Mouse (Mus musculus): ENCODE measurements around the gene Mchr1. TPM values are rescaled to one million over a fixed set of nuclear protein-coding genes. Genes with fewer than 3 reads are reported as not detected.
A peak's percentile ranks its signal among the peaks of the same experiment; 100 is the strongest.

The Mchr1 gene
- total RNA-seq, 2 experiments from 2014 or later = 24.3 to 28.6 TPM

GRCm38 (mm10) chr15:81267416-81267815, 32.1 kb downstream of the Mchr1 start:
- DNase-seq (ENCODE audit: low spot score in 2 of 2) = no peak

GRCm38 (mm10) chr15:81272305-81273053, 37.2 kb downstream of the Mchr1 start:
- DNase-seq (ENCODE audit: low spot score in 2 of 2) = peak in 1 of 2 experiments; percentile 38

GRCm38 (mm10) chr15:81273361-81273760, 38.1 kb downstream of the Mchr1 start:
- no peak for DNase-seq (ENCODE audit: low spot score in 2 of 2)

GRCm38 (mm10) chr15:81277928-81278327, 42.6 kb downstream of the Mchr1 start:
- DNase-seq (ENCODE audit: low spot score in 2 of 2) = no peak

- DNase-seq (ENCODE audit: low spot score in 2 of 2) = no peak
These were observed 43.4 kb downstream of the Mchr1 start for GRCm38 (mm10) chr15:81278699-81279098.

GRCm38 (mm10) chr15:81284121-81284734, 48.9 kb downstream of the Mchr1 start:
- no peak for DNase-seq (ENCODE audit: low spot score in 2 of 2)

Other genes starting within 250 kb of the Mchr1 start
- gene Mrtfa, start 44.7 kb upstream of the Mchr1 start, total RNA-seq (2021) = 100 to 1,000 TPM; 102 to 104 TPM
- gene Slc25a17, start 125.3 kb downstream of the Mchr1 start, total RNA-seq (2021) = 10 to 100 TPM; 37.9 to 43.3 TPM
- gene St13, start 164.6 kb downstream of the Mchr1 start, total RNA-seq (2021) = 100 to 1,000 TPM; 179 to 183 TPM
- gene Xpnpep3, start 164.6 kb downstream of the Mchr1 start, total RNA-seq (2021) = 10 to 100 TPM; 14.3 to 16.6 TPM
- gene Dnajb7, start 172.8 kb downstream of the Mchr1 start, total RNA-seq (2021) = not detected
- 100 to 1,000 TPM; 128 to 135 TPM for gene Rbx1, start 230.8 kb downstream of the Mchr1 start, total RNA-seq (2021)

Measured in layer of hippocampus, adult 18-20 months (tissue).